Mouse (Mus musculus): Measurements from ENCODE around the gene Mrpl9. TPM values are rescaled to one million over a fixed set of nuclear protein-coding genes. Genes with fewer than 3 reads are reported as not detected.
A peak's percentile ranks its signal among the peaks of the same experiment; 100 is the strongest.

Gene Mrpl9
- polyA plus RNA-seq, 1 experiment: 32.3 TPM

- Histone ChIP-seq H3K27me3 (ENCODE audit: control insufficient read depth, insufficient read depth, low read length, poor library complexity, severe bottlenecking) (no peaks in the 10 kb centered on the region), H3K4me1 (ENCODE audit: control insufficient read depth, insufficient read depth, low read length) (no peaks in the 10 kb centered on the region), H3K27ac (ENCODE audit: insufficient read depth, low read length) (no peak overlapping the region), H3K9me3 (replicated peaks; ENCODE audit: control insufficient read depth, insufficient read depth, low read length, poor library complexity, severe bottlenecking) (no peaks in the 10 kb centered on the region), H3K36me3 (ENCODE audit: control insufficient read depth, insufficient read depth, low read length, poor library complexity, severe bottlenecking) (no peaks in the 10 kb centered on the region), H3K4me3 (ENCODE audit: low read depth, low read length) (no peak overlapping the region), H3K9ac (ENCODE audit: low read depth, poor library complexity, severe bottlenecking) (no peak overlapping the region)
- TF ChIP-seq POLR2A (IDR thresholded peaks at IDR 0.05; ENCODE audit: insufficient read depth, low read length) (no peak), EP300 (IDR thresholded peaks at IDR 0.05; ENCODE audit: insufficient read depth, low read depth, low read length) (no peak), CTCF (IDR thresholded peaks at IDR 0.05; ENCODE audit: low read depth, low read length) (no peak)
Observed at GRCm38 (mm10) chr3:94402451-94402850, 40.7 kb upstream of the Mrpl9 start.

- Histone ChIP-seq H3K4me3 (ENCODE audit: low read depth, low read length) (no peak overlapping the region), H3K9me3 (replicated peaks; ENCODE audit: control insufficient read depth, insufficient read depth, low read length, poor library complexity, severe bottlenecking) (no peaks in the 10 kb centered on the region), H3K9ac (ENCODE audit: low read depth, poor library complexity, severe bottlenecking) (no peak overlapping the region), H3K27me3 (ENCODE audit: control insufficient read depth, insufficient read depth, low read length, poor library complexity, severe bottlenecking) (no peaks in the 10 kb centered on the region), H3K27ac (ENCODE audit: insufficient read depth, low read length) (no peak overlapping the region), H3K36me3 (ENCODE audit: control insufficient read depth, insufficient read depth, low read length, poor library complexity, severe bottlenecking) (no peaks in the 10 kb centered on the region), H3K4me1 (ENCODE audit: control insufficient read depth, insufficient read depth, low read length) (no peaks in the 10 kb centered on the region)
- TF ChIP-seq CTCF (IDR thresholded peaks at IDR 0.05; ENCODE audit: low read depth, low read length): no peak
- TF ChIP-seq POLR2A (IDR thresholded peaks at IDR 0.05; ENCODE audit: insufficient read depth, low read length): no peak
- no peak for TF ChIP-seq EP300 (IDR thresholded peaks at IDR 0.05; ENCODE audit: insufficient read depth, low read depth, low read length)
Observed at GRCm38 (mm10) chr3:94404366-94405054, 38.6 kb upstream of the Mrpl9 start.

GRCm38 (mm10) chr3:94405561-94405960 lies 37.6 kb upstream of the Mrpl9 start:
- H3K4me3 ChIP-seq (ENCODE audit: low read depth, low read length): no peak overlapping the region
- no peaks in the 10 kb centered on the region for H3K27me3 ChIP-seq (ENCODE audit: control insufficient read depth, insufficient read depth, low read length, poor library complexity, severe bottlenecking)
- H3K9ac ChIP-seq (ENCODE audit: low read depth, poor library complexity, severe bottlenecking): no peak overlapping the region
- no peaks in the 10 kb centered on the region for H3K4me1 ChIP-seq (ENCODE audit: control insufficient read depth, insufficient read depth, low read length)
- no peak overlapping the region for H3K27ac ChIP-seq (ENCODE audit: insufficient read depth, low read length)
- no peaks in the 10 kb centered on the region for H3K9me3 ChIP-seq (replicated peaks; ENCODE audit: control insufficient read depth, insufficient read depth, low read length, poor library complexity, severe bottlenecking)
- no peaks in the 10 kb centered on the region for H3K36me3 ChIP-seq (ENCODE audit: control insufficient read depth, insufficient read depth, low read length, poor library complexity, severe bottlenecking)
- TF ChIP-seq EP300 (IDR thresholded peaks at IDR 0.05; ENCODE audit: insufficient read depth, low read depth, low read length) (no peak), CTCF (IDR thresholded peaks at IDR 0.05; ENCODE audit: low read depth, low read length) (no peak), POLR2A (IDR thresholded peaks at IDR 0.05; ENCODE audit: insufficient read depth, low read length) (no peak)

GRCm38 (mm10) chr3:94412530-94412929 lies 30.6 kb upstream of the Mrpl9 start:
- no peak for TF ChIP-seq CTCF (IDR thresholded peaks at IDR 0.05; ENCODE audit: low read depth, low read length)
- TF ChIP-seq POLR2A (IDR thresholded peaks at IDR 0.05; ENCODE audit: insufficient read depth, low read length): no peak
- no peak for TF ChIP-seq EP300 (IDR thresholded peaks at IDR 0.05; ENCODE audit: insufficient read depth, low read depth, low read length)
- Histone ChIP-seq H3K27ac (ENCODE audit: insufficient read depth, low read length) (no peak overlapping the region), H3K4me1 (ENCODE audit: control insufficient read depth, insufficient read depth, low read length) (no peaks in the 10 kb centered on the region), H3K4me3 (ENCODE audit: low read depth, low read length) (peak overlapping the region; percentile 48), H3K36me3 (ENCODE audit: control insufficient read depth, insufficient read depth, low read length, poor library complexity, severe bottlenecking) (no peaks in the 10 kb centered on the region), H3K9me3 (replicated peaks; ENCODE audit: control insufficient read depth, insufficient read depth, low read length, poor library complexity, severe bottlenecking) (peaks cover 7% of the 10 kb centered on the region; the same call in 1 of the 2 replicates), H3K27me3 (ENCODE audit: control insufficient read depth, insufficient read depth, low read length, poor library complexity, severe bottlenecking) (peaks cover 2% of the 10 kb centered on the region), H3K9ac (ENCODE audit: low read depth, poor library complexity, severe bottlenecking) (no peak overlapping the region)

GRCm38 (mm10) chr3:94413031-94413679 lies 30.0 kb upstream of the Mrpl9 start, which contains the start of gene Tdrkh:
TSS of gene Tdrkh (plus strand) at chr3:94413273.
- Histone ChIP-seq H3K4me1 (ENCODE audit: control insufficient read depth, insufficient read depth, low read length) (no peaks in the 10 kb centered on the region), H3K27ac (ENCODE audit: insufficient read depth, low read length) (no peak within 1 kb of the TSS), H3K4me3 (ENCODE audit: low read depth, low read length) (peak within 1 kb of the TSS; percentile 48), H3K9me3 (replicated peaks; ENCODE audit: control insufficient read depth, insufficient read depth, low read length, poor library complexity, severe bottlenecking) (peaks cover 7% of the 10 kb centered on the region; the same call in 1 of the 2 replicates), H3K27me3 (ENCODE audit: control insufficient read depth, insufficient read depth, low read length, poor library complexity, severe bottlenecking) (peaks cover 2% of the 10 kb centered on the region), H3K36me3 (ENCODE audit: control insufficient read depth, insufficient read depth, low read length, poor library complexity, severe bottlenecking) (no peaks in the 10 kb centered on the region), H3K9ac (ENCODE audit: low read depth, poor library complexity, severe bottlenecking) (no peak within 1 kb of the TSS)
- TF ChIP-seq CTCF (IDR thresholded peaks at IDR 0.05; ENCODE audit: low read depth, low read length) (no peak), POLR2A (IDR thresholded peaks at IDR 0.05; ENCODE audit: insufficient read depth, low read length) (no peak), EP300 (IDR thresholded peaks at IDR 0.05; ENCODE audit: insufficient read depth, low read depth, low read length) (no peak)

- Histone ChIP-seq H3K27ac (ENCODE audit: insufficient read depth, low read length) (no peak overlapping the region), H3K9me3 (replicated peaks; ENCODE audit: control insufficient read depth, insufficient read depth, low read length, poor library complexity, severe bottlenecking) (no peaks in the 10 kb centered on the region), H3K4me1 (ENCODE audit: control insufficient read depth, insufficient read depth, low read length) (no peaks in the 10 kb centered on the region), H3K27me3 (ENCODE audit: control insufficient read depth, insufficient read depth, low read length, poor library complexity, severe bottlenecking) (no peaks in the 10 kb centered on the region; the same call in 1 of the 2 replicates), H3K9ac (ENCODE audit: low read depth, poor library complexity, severe bottlenecking) (no peak overlapping the region), H3K4me3 (ENCODE audit: low read depth, low read length) (no peak overlapping the region), H3K36me3 (ENCODE audit: control insufficient read depth, insufficient read depth, low read length, poor library complexity, severe bottlenecking) (no peaks in the 10 kb centered on the region)
- TF ChIP-seq CTCF (IDR thresholded peaks at IDR 0.05; ENCODE audit: low read depth, low read length) (no peak), EP300 (IDR thresholded peaks at IDR 0.05; ENCODE audit: insufficient read depth, low read depth, low read length) (no peak), POLR2A (IDR thresholded peaks at IDR 0.05; ENCODE audit: insufficient read depth, low read length) (no peak)
Observed at GRCm38 (mm10) chr3:94430980-94431379, 12.1 kb upstream of the Mrpl9 start.

Data from ES-Bruce4 (cell line).